Mouse (Mus musculus) heart, embryonic 12.5 days (tissue): Measurements from ENCODE around the gene Atf6b. TPM values are rescaled to one million over a fixed set of nuclear protein-coding genes. Genes with fewer than 3 reads are reported as not detected.

ENCODE experiments used
- ATAC-seq: fragments of 200-750 bp; cut with Nextera tagmentation; 2 replicates; pipeline ENCODE4 v1.8.0; 2017; ENCODE audit warnings: moderate TSS enrichment, moderate library complexity; ENCODE audit not compliant: insufficient number of reproducible peaks, low FRiP score
- H3K27ac ChIP-seq: fragments of 300-500 bp; sonication (generic); 2 replicates; pipeline ENCODE4 v1.5.1; 2016; ENCODE audit warnings: mild to moderate bottlenecking, moderate library complexity; ENCODE audit not compliant: poor library complexity, severe bottlenecking
- H3K27me3 ChIP-seq: fragments of 300-500 bp; sonication (generic); replicated peaks from 2 replicates; pipeline ENCODE4 v1.6.1; 2016; ENCODE audit warnings: mild to moderate bottlenecking, moderate library complexity
- H3K36me3 ChIP-seq: fragments of 300-500 bp; sonication (generic); 2 replicates; pipeline ENCODE4 v1.6.1; 2016; ENCODE audit warnings: mild to moderate bottlenecking, moderate library complexity
- H3K4me1 ChIP-seq: fragments of 300-500 bp; sonication (generic); replicated peaks from 2 replicates; pipeline ENCODE4 v1.6.1; 2016; ENCODE audit warnings: mild to moderate bottlenecking
- H3K4me2 ChIP-seq: fragments of 300-500 bp; sonication (generic); 2 replicates; pipeline ENCODE4 v1.6.1; 2016; ENCODE audit warnings: mild to moderate bottlenecking, moderate library complexity
- H3K4me3 ChIP-seq: fragments of 300-500 bp; sonication (generic); 2 replicates; pipeline ENCODE4 v1.5.1; 2016; ENCODE audit warnings: mild to moderate bottlenecking
- H3K9ac ChIP-seq: fragments of 300-500 bp; sonication (generic); 2 replicates; pipeline ENCODE4 v1.6.1; 2016; ENCODE audit warnings: mild to moderate bottlenecking, moderate library complexity
- H3K9me3 ChIP-seq: fragments of 300-500 bp; sonication (generic); replicated peaks from 2 replicates; pipeline ENCODE4 v1.6.1; 2016; ENCODE audit warnings: mild to moderate bottlenecking, moderate library complexity
- WGBS: fragments of 180-500 bp; shearing (Covaris S2); methylation state at CpG from one replicate; pipeline ENCODE4 v1.1.7; 2016; 5-methylcytosine and 5-hydroxymethylcytosine counted together
- polyA plus RNA-seq: library from polyadenylated mRNA; unstranded; fragments of >200 nt; fragmentation: Nextera tagmentation; extraction: Ambion mirVana; gene quantifications from 2 replicates; pipeline ENCODE4 v1.2.1, GENCODE M21; 2016

The Atf6b gene
- polyA plus RNA-seq, 1 experiment from 2014 or later: 67.0 TPM

DNA sequence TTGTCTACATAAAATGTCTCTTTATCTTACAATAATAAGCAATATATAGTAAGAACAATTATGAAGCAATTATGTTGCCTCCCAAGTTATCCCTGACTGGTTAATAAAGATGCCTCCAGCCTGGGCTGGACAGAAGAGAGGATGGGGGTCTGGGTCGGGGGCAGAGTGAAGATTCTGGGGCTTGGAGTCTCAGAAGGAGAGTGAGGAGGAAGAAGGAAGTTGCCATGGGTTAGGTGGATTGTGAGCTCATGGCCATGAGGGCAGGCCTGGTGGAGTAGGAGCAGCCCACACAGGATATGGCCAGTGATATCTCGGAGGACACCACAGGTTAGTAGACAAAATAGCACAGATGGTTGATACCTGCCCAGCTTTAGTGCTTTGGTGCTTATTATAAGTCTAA is 11.2 kb downstream of the Atf6b start:
- H3K4me2 ChIP-seq: no peak overlapping the region
- H3K27ac ChIP-seq: no peak overlapping the region
- H3K4me3 ChIP-seq: no peak overlapping the region
- no peak for ATAC-seq
- WGBS: 65% methylated on average over 2 of the region's 2 CpGs
- H3K27me3 ChIP-seq: peaks cover 31% of the 10 kb centered on the region
- H3K9ac ChIP-seq: no peak overlapping the region
- no peaks in the 10 kb centered on the region for H3K9me3 ChIP-seq
- peaks cover 12% of the 10 kb centered on the region for H3K36me3 ChIP-seq
- peaks cover 47% of the 10 kb centered on the region for H3K4me1 ChIP-seq

DNA sequence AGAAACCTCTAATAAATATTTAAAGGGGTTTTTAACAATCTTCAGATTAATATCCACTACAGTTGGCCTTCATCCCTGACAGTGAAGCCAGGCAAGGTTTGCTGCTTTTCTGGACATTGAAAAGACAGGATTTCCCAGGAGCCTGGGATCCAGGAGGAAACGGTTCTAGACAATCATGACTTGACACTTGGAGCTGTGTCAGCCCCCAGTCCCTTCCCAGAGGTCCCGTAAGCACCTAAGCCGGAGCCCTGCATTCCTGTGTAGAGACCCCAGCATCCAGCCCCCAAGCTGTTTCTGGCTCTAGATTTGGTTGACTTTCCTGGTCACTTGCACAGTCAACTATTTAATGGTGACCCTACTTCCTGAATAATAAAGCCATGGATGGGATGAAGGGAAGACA is 11.6 kb downstream of the Atf6b start:
- Histone ChIP-seq H3K9ac (no peak overlapping the region), H3K4me3 (no peak overlapping the region), H3K27ac (no peak overlapping the region), H3K4me2 (no peak overlapping the region), H3K36me3 (peaks cover 7% of the 10 kb centered on the region), H3K4me1 (peaks cover 47% of the 10 kb centered on the region), H3K9me3 (no peaks in the 10 kb centered on the region), H3K27me3 (peaks cover 31% of the 10 kb centered on the region)
- no peak for ATAC-seq
- WGBS: 67% methylated on average over 3 of the region's 3 CpGs

GRCm38 (mm10) chr17:34659181-34659896 is 12.4 kb downstream of the Atf6b start:
- no peak overlapping the region for H3K4me2 ChIP-seq
- 40% methylated on average over 12 of the region's 12 CpGs for WGBS
- peaks cover 46% of the 10 kb centered on the region for H3K4me1 ChIP-seq
- no peak for ATAC-seq
- no peaks in the 10 kb centered on the region for H3K9me3 ChIP-seq
- H3K4me3 ChIP-seq: no peak overlapping the region
- peaks cover 3% of the 10 kb centered on the region for H3K36me3 ChIP-seq
- H3K27ac ChIP-seq: no peak overlapping the region
- peaks cover 31% of the 10 kb centered on the region for H3K27me3 ChIP-seq
- no peak overlapping the region for H3K9ac ChIP-seq

GRCm38 (mm10) chr17:34659897-34660214 is 12.9 kb downstream of the Atf6b start:
- H3K4me2 ChIP-seq: no peak overlapping the region
- 57% methylated on average over 3 of the region's 3 CpGs for WGBS
- peaks cover 33% of the 10 kb centered on the region for H3K27me3 ChIP-seq

DNA sequence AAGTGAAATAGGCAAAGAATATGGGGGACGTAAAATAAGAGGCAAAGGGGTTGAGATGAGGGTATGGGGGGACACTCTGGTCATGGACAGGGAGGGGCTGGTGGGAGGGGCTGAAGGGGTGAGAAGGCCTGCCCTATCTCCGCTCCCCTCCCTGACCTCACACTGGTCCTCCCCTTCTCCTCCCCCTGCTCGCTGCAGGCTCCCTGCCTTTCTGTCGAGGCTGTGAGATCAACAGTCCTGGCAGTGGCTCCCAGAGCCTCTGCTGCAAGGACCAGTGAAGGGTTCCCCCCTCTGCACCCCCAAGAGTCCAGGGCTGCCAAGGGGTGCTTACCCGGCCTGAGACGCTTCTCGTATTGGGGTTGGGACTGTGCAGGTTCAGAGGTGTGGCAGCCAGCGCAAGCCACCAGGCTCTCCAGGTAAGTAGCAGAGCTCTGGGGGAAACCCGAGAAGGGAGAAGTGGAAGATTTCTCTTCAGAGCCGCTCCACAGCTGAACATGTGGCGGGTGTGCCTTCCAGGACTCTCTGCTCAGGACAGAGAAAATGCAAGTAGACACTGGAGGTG is 13.4 kb downstream of the Atf6b start:
- WGBS: 27% methylated on average over 11 of the region's 11 CpGs
- Histone ChIP-seq H3K9ac (no peak overlapping the region), H3K4me3 (no peak overlapping the region), H3K4me2 (peak overlapping the region; percentile 60), H3K9me3 (no peaks in the 10 kb centered on the region), H3K27ac (no peak overlapping the region), H3K27me3 (peaks cover 37% of the 10 kb centered on the region), H3K4me1 (peaks cover 36% of the 10 kb centered on the region), H3K36me3 (no peaks in the 10 kb centered on the region)
- no peak for ATAC-seq

More at GRCm38 (mm10) chr17:34659897-34660214, 12.9 kb downstream of the Atf6b start:
- H3K27ac ChIP-seq: no peak overlapping the region
- H3K36me3 ChIP-seq: no peaks in the 10 kb centered on the region
- peaks cover 41% of the 10 kb centered on the region for H3K4me1 ChIP-seq
- H3K9me3 ChIP-seq: no peaks in the 10 kb centered on the region
- H3K4me3 ChIP-seq: no peak overlapping the region
- no peak overlapping the region for H3K9ac ChIP-seq
- ATAC-seq: no peak

DNA sequence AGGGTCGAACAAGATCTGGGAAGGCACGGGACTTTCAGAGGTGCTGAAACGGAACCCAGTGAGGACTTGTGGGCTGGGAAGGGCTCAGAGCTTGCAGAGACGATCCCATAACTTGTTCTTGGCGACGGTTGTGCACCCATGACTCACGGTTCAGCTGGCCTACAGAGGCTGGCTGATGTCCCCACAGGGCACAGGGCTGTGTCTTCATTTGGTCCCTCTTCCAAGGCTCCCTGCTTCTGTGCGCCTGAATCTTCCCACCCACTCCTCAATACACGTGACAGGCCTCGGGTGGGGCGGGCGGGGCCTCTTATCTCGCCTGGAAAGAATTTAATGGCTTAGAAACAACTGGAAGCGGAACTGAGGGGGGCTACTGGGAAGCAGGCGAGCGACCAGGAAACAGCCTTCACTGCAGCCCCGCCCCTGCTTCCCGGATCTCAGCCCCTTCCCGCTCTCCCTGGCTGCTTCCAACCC is 14.2 kb downstream of the Atf6b start:
- Histone ChIP-seq H3K4me1 (peaks cover 28% of the 10 kb centered on the region), H3K4me2 (peak overlapping the region; percentile 60), H3K36me3 (no peaks in the 10 kb centered on the region), H3K4me3 (peak overlapping the region; percentile 17), H3K9me3 (no peaks in the 10 kb centered on the region), H3K9ac (peak overlapping the region; percentile 1; the same call in 1 of the 2 replicates), H3K27ac (no peak overlapping the region), H3K27me3 (peaks cover 45% of the 10 kb centered on the region)
- peak; percentile 53; the same call in 1 of the 2 replicates for ATAC-seq
- WGBS: 5% methylated on average over 19 of the region's 19 CpGs

DNA sequence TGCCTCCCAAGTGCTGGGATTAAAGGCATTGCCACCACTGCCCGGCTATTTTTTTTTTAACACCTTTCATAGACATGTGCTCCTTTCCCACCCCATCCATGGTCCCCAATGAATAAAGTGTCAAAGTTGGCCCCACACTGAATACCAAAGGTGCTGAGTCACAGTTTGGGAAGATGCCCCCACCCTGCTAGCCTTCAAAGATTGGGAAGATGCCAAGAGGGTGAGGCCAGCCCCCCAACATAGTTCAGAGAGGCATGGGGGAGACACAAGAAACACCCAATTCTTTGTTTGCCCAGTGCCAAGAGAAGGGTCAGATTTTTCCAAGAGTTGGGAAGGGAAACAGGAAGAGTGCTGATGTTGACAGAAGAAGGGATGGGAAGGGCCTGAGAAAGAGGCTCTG is 15.5 kb downstream of the Atf6b start:
- no peak overlapping the region for H3K4me2 ChIP-seq
- H3K4me3 ChIP-seq: no peak overlapping the region
- WGBS: 71% methylated on average over 1 of the region's 1 CpGs
- no peak for ATAC-seq
- no peaks in the 10 kb centered on the region for H3K36me3 ChIP-seq
- no peaks in the 10 kb centered on the region for H3K9me3 ChIP-seq
- H3K4me1 ChIP-seq: peaks cover 26% of the 10 kb centered on the region
- H3K9ac ChIP-seq: no peak overlapping the region
- H3K27me3 ChIP-seq: peaks cover 45% of the 10 kb centered on the region
- H3K27ac ChIP-seq: no peak overlapping the region

GRCm38 (mm10) chr17:34662978-34663377 is 16.0 kb downstream of the Atf6b start:
- Histone ChIP-seq H3K9ac (no peak overlapping the region), H3K27me3 (peaks cover 45% of the 10 kb centered on the region), H3K9me3 (no peaks in the 10 kb centered on the region; the same call in 1 of the 2 replicates), H3K4me2 (no peak overlapping the region), H3K36me3 (no peaks in the 10 kb centered on the region), H3K27ac (no peak overlapping the region), H3K4me1 (peaks cover 26% of the 10 kb centered on the region), H3K4me3 (no peak overlapping the region)
- WGBS: 78% methylated on average over 8 of the region's 8 CpGs
- no peak for ATAC-seq

GRCm38 (mm10) chr17:34663558-34663957 is 16.6 kb downstream of the Atf6b start:
- H3K4me1 ChIP-seq: peaks cover 26% of the 10 kb centered on the region
- no peak overlapping the region for H3K4me2 ChIP-seq
- no peaks in the 10 kb centered on the region for H3K36me3 ChIP-seq
- no peak overlapping the region for H3K4me3 ChIP-seq
- peaks cover 45% of the 10 kb centered on the region for H3K27me3 ChIP-seq
- H3K27ac ChIP-seq: no peak overlapping the region
- H3K9ac ChIP-seq: no peak overlapping the region
- 34% methylated on average over 1 of the region's 1 CpGs for WGBS
- no peak for ATAC-seq
- H3K9me3 ChIP-seq: no peaks in the 10 kb centered on the region; the same call in 1 of the 2 replicates

- WGBS: 59% methylated on average over 7 of the region's 7 CpGs
- H3K4me1 ChIP-seq: peaks cover 22% of the 10 kb centered on the region
- no peak for ATAC-seq
- no peaks in the 10 kb centered on the region for H3K36me3 ChIP-seq
- no peak overlapping the region for H3K9ac ChIP-seq
- peaks cover 42% of the 10 kb centered on the region for H3K27me3 ChIP-seq
- H3K4me2 ChIP-seq: no peak overlapping the region
- H3K27ac ChIP-seq: no peak overlapping the region
- H3K4me3 ChIP-seq: no peak overlapping the region
- H3K9me3 ChIP-seq: no peaks in the 10 kb centered on the region; the same call in 1 of the 2 replicates
Observed at GRCm38 (mm10) chr17:34664472-34664871, 17.5 kb downstream of the Atf6b start.

DNA sequence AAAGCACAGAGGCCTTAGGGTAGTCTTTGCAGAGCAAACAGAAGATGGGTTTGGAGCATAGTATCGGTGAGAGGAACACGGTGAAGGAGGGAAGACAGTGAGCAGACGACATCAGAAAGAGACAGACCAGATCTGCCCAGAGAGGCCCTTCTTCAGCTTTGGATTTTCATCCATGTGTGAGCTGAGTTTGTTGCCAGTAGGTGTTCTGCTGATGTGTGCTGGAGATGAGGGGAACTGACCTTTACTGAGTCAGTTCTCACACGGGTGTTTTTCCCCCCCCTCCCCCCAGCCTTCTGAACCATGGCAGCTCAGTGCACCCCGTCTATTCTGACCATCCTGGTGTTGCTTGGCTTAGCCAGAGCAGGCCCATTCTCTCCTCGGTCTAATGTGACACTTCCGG is 23.3 kb downstream of the Atf6b start, which contains the start of gene Tnxb:
Gene Tnxb (plus strand): TSS at position 301 of the 400 bp plus-strand sequence.
- H3K4me1 ChIP-seq: peaks cover 25% of the 10 kb centered on the region
- H3K9me3 ChIP-seq: no peaks in the 10 kb centered on the region; the same call in 1 of the 2 replicates
- H3K27me3 ChIP-seq: peaks cover 72% of the 10 kb centered on the region
- H3K27ac ChIP-seq: no peak within 1 kb of the TSS
- H3K4me2 ChIP-seq: peak within 1 kb of the TSS; percentile 65
- peak within 1 kb of the TSS; percentile 53; the same call in 1 of the 2 replicates for H3K9ac ChIP-seq
- no peaks in the 10 kb centered on the region for H3K36me3 ChIP-seq
- H3K4me3 ChIP-seq: peak within 1 kb of the TSS; percentile 35
- WGBS: 54% methylated on average over 7 of the region's 7 CpGs
- ATAC-seq: no peak
